ENCODE assay signal across 24 mouse cellular contexts in the genomic region with DNA sequence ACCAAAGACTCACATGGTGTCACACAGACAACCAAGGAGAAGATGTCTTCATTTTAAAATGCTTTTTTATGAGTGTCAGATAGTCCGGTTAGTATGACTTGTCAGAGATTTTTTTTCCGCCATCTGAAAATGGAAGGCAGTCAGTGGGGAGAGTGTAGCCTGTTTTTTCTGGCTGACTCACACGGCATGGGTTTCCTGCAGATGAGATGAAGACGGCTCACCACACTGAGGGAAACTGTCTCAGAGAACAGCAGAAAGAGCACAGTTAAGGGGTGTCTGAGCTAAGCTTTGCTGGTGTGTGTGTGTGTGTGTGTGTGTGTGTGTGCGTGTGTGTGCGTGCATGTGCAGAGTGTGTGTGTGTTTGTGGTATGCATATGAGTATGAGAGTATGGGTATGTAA. TPM values are rescaled to one million over a fixed set of nuclear protein-coding genes. Genes with fewer than 3 reads are reported as not detected.
A peak's percentile ranks its signal among the peaks of the same experiment; 100 is the strongest.
DNase-seq lines count a peak whose midpoint lies in the region; ATAC-seq and TF ChIP-seq lines count a peak whose summit lies in the region.
"Had no signal": no experiment of that assay in that cellular context is flagged by ENCODE, and none has a peak within 500 bp of the region (broad histone marks: within the 10 kb centered on the region; RNA-seq: fewer than 3 reads in every experiment).

No protein-coding gene starts in this region.

- H3K36me3 ChIP-seq in kidney, postnatal 0 days (ENCODE audit: insufficient read depth, low read length), result no peaks in the 10 kb centered on the region
- no peaks in the 10 kb centered on the region for H3K36me3 ChIP-seq in limb, embryonic 10.5 days
- no peaks in the 10 kb centered on the region for H3K36me3 ChIP-seq in intestine, embryonic 16.5 days (ENCODE audit: control insufficient read depth, insufficient read depth, low read length)
- H3K36me3 ChIP-seq: embryonic facial prominence, embryonic 13.5 days; forebrain, embryonic 12.5 days; heart, embryonic 10.5 days; liver, embryonic 12.5 days; neural tube, embryonic 15.5 days; stomach, embryonic 15.5 days had no signal

- peak; percentile 9 for DNase-seq in kidney, postnatal 0 days (ENCODE audit: low spot score)
- DNase-seq in kidney, postnatal 10 days, result no peak
- DNase-seq in 416B (ENCODE audit: low read depth) (peak; percentile 65), NIH3T3 (ENCODE audit: low read depth) (peak; percentile 48)
- no peak for DNase-seq in limb, embryonic 10.5 days (ENCODE audit: low spot score)
- DNase-seq: adrenal gland, adult 8-10 months; cerebellum, adult 8-10 months; cerebellum, postnatal 25 days; gastrocnemius, postnatal 14 days; heart, postnatal 36 days; kidney, adult 2 months; liver, postnatal 0 days; lung, postnatal 36 days; retina, postnatal 1 day; right cerebral cortex, postnatal 14 days had no signal

- WGBS in kidney, postnatal 0 days, result 66% methylated on average over 6 of the region's 6 CpGs
- 82% methylated on average over 6 of the region's 6 CpGs for WGBS in limb, embryonic 10.5 days
- WGBS in intestine, embryonic 16.5 days, result 80% methylated on average over 6 of the region's 6 CpGs

- H3K4me2 ChIP-seq in kidney, postnatal 0 days (ENCODE audit: low read length), result no peak overlapping the region
- H3K4me2 ChIP-seq in intestine, embryonic 16.5 days (ENCODE audit: low read depth, low read length), result no peak overlapping the region
- H3K4me2 ChIP-seq: embryonic facial prominence, embryonic 13.5 days; forebrain, embryonic 12.5 days; hindbrain, embryonic 14.5 days; liver, embryonic 12.5 days; neural tube, embryonic 15.5 days; stomach, embryonic 15.5 days had no signal

- H3K27ac ChIP-seq in kidney, postnatal 0 days, result no peak overlapping the region
- H3K27ac ChIP-seq in limb, embryonic 10.5 days, result peak overlapping the region; percentile 79
- no peak overlapping the region for H3K27ac ChIP-seq in intestine, embryonic 16.5 days (ENCODE audit: low read length)
- H3K27ac ChIP-seq: embryonic facial prominence, embryonic 13.5 days; forebrain, embryonic 12.5 days; heart, embryonic 10.5 days; hindbrain, embryonic 14.5 days; liver, embryonic 12.5 days; neural tube, embryonic 15.5 days; stomach, embryonic 15.5 days had no signal

- H3K4me1 ChIP-seq in kidney, postnatal 0 days (replicated peaks; ENCODE audit: insufficient read depth, low read length), result peaks cover 26% of the 10 kb centered on the region
- peaks cover 79% of the 10 kb centered on the region for H3K4me1 ChIP-seq in limb, embryonic 10.5 days
- peaks cover 13% of the 10 kb centered on the region; the same call in 1 of the 2 replicates for H3K4me1 ChIP-seq in intestine, embryonic 16.5 days (ENCODE audit: control insufficient read depth, insufficient read depth, low read length)
- H3K4me1 ChIP-seq: forebrain, embryonic 12.5 days had no signal

- ATAC-seq in kidney, postnatal 0 days (replicated peaks; ENCODE audit: low FRiP score, low read depth), result no peak
- no peak for ATAC-seq in intestine, embryonic 16.5 days
- ATAC-seq: liver, embryonic 12.5 days; liver, postnatal 0 days had no signal

- no peak overlapping the region for H3K9ac ChIP-seq in kidney, postnatal 0 days (ENCODE audit: low read depth, low read length)
- no peak overlapping the region for H3K9ac ChIP-seq in intestine, embryonic 16.5 days (ENCODE audit: low read depth, low read length)
- H3K9ac ChIP-seq: embryonic facial prominence, embryonic 13.5 days; forebrain, embryonic 12.5 days; hindbrain, embryonic 14.5 days; liver, embryonic 12.5 days; liver, postnatal 0 days; neural tube, embryonic 15.5 days; stomach, embryonic 15.5 days had no signal

- no peaks in the 10 kb centered on the region for H3K9me3 ChIP-seq in kidney, postnatal 0 days (replicated peaks; ENCODE audit: low read length)
- no peaks in the 10 kb centered on the region for H3K9me3 ChIP-seq in limb, embryonic 10.5 days (replicated peaks)
- no peaks in the 10 kb centered on the region for H3K9me3 ChIP-seq in intestine, embryonic 16.5 days (ENCODE audit: control insufficient read depth, low read length)
- H3K9me3 ChIP-seq: embryonic facial prominence, embryonic 13.5 days; forebrain, embryonic 12.5 days; heart, embryonic 10.5 days; liver, embryonic 12.5 days; neural tube, embryonic 15.5 days; stomach, embryonic 15.5 days had no signal

- H3K27me3 ChIP-seq in kidney, postnatal 0 days (ENCODE audit: insufficient read depth, low read length), result no peaks in the 10 kb centered on the region
- no peaks in the 10 kb centered on the region for H3K27me3 ChIP-seq in limb, embryonic 10.5 days (ENCODE audit: low read depth, poor library complexity, severe bottlenecking)
- no peaks in the 10 kb centered on the region for H3K27me3 ChIP-seq in intestine, embryonic 16.5 days (replicated peaks; ENCODE audit: control insufficient read depth, insufficient read depth, low read length)
- H3K27me3 ChIP-seq: CH12.LX; embryonic facial prominence, embryonic 13.5 days; liver, embryonic 12.5 days; neural tube, embryonic 15.5 days; stomach, embryonic 15.5 days had no signal

- TF ChIP-seq CTCF in kidney, postnatal 0 days (IDR thresholded peaks at IDR 0.05; ENCODE audit: low read depth), result no peak

- no peak overlapping the region for H3K4me3 ChIP-seq in kidney, postnatal 0 days (replicated peaks; ENCODE audit: low read depth, low read length)
- H3K4me3 ChIP-seq in limb, embryonic 10.5 days, result no peak overlapping the region
- H3K4me3 ChIP-seq in intestine, embryonic 16.5 days (ENCODE audit: low read length), result no peak overlapping the region
- H3K4me3 ChIP-seq: embryonic facial prominence, embryonic 13.5 days; forebrain, embryonic 12.5 days; heart, embryonic 10.5 days; liver, embryonic 12.5 days; neural tube, embryonic 15.5 days; stomach, embryonic 15.5 days had no signal

RNA-seq across cellular contexts. Expression of gene Gnpnat1, which starts 36.6 kb away (rescaled TPM):
- 79.0 and 83.3 TPM in 2 replicates for polyA plus RNA-seq in kidney, postnatal 0 days (2015; fragmentation: Nextera tagmentation; extraction: Ambion mirVana)
- 61.2 and 74.4 TPM in 2 replicates for polyA plus RNA-seq in limb, embryonic 10.5 days (2016; fragmentation: Nextera tagmentation; extraction: Ambion mirVana)
- polyA plus RNA-seq in intestine, embryonic 16.5 days (2015; fragmentation: Nextera tagmentation; extraction: Ambion mirVana), result 68.4 and 72.1 TPM in 2 replicates

Comparison
In these comparisons a context has a peak if more than half of its experiments do, and no peak if none do; other contexts are left out.
1. DNase-seq: peak in kidney, postnatal 0 days (single experiment), 416B (single experiment) and NIH3T3 (single experiment); none in kidney, postnatal 10 days (single experiment) and limb, embryonic 10.5 days (single experiment).